Mouse (Mus musculus) limb, embryonic 15.5 days (tissue): ENCODE measurements at regions not wholly inside any gene's neighbourhood (a gene's known extent, or its start where the extent isn't known, plus 50 kb on each side); places are given as distances from the start of the nearest gene placed in this dataset.

Source experiments
- ATAC-seq: fragments of 200-750 bp; cut with Nextera tagmentation; 2 replicates; pipeline ENCODE4 v1.8.0; 2017; ENCODE audit warnings: low read depth, moderate TSS enrichment; ENCODE audit not compliant: insufficient number of reproducible peaks, low FRiP score, low TSS enrichment
- H3K27ac ChIP-seq: fragments of 300-500 bp; sonication (generic); 2 replicates; pipeline ENCODE4 v1.5.1; 2015; ENCODE audit warnings: moderate library complexity, mild to moderate bottlenecking, inconsistent platforms
- H3K27me3 ChIP-seq: fragments of 300-500 bp; sonication (generic); 2 replicates; pipeline ENCODE4 v1.6.1; 2015; ENCODE audit warnings: inconsistent platforms
- H3K36me3 ChIP-seq: fragments of 300-500 bp; sonication (generic); 2 replicates; pipeline ENCODE4 v1.6.1; 2015; ENCODE audit warnings: inconsistent platforms
- H3K4me1 ChIP-seq: fragments of 300-500 bp; sonication (generic); 2 replicates; pipeline ENCODE4 v1.6.1; 2015; ENCODE audit warnings: inconsistent platforms
- H3K4me2 ChIP-seq: fragments of 300-500 bp; sonication (generic); 2 replicates; pipeline ENCODE4 v1.6.1; 2015; ENCODE audit warnings: mild to moderate bottlenecking, inconsistent platforms
- H3K4me3 ChIP-seq: fragments of 300-500 bp; sonication (generic); 2 replicates; pipeline ENCODE4 v1.5.1; 2015; ENCODE audit warnings: mild to moderate bottlenecking, inconsistent platforms
- H3K9ac ChIP-seq: fragments of 300-500 bp; sonication (generic); 2 replicates; pipeline ENCODE4 v1.6.1; 2015; ENCODE audit warnings: inconsistent platforms
- H3K9me3 ChIP-seq: fragments of 300-500 bp; sonication (generic); 2 replicates; pipeline ENCODE4 v1.6.1; 2016; ENCODE audit warnings: inconsistent platforms
- WGBS: fragments of 180-500 bp; shearing (Covaris S2); methylation state at CpG from one replicate; pipeline ENCODE4 v1.1.7; 2015; 5-methylcytosine and 5-hydroxymethylcytosine counted together

- ATAC-seq = no peak
- no peaks in the 10 kb centered on the region for H3K36me3 ChIP-seq
- H3K4me3 ChIP-seq = no peak overlapping the region
- 33% methylated on average over 6 of the region's 6 CpGs for WGBS
- no peak overlapping the region for H3K9ac ChIP-seq
- peaks cover 37% of the 10 kb centered on the region for H3K4me1 ChIP-seq
- H3K27me3 ChIP-seq = no peaks in the 10 kb centered on the region
- H3K27ac ChIP-seq = peak overlapping the region; percentile 24; the same call in 1 of the 2 replicates
- H3K9me3 ChIP-seq = no peaks in the 10 kb centered on the region
- no peak overlapping the region for H3K4me2 ChIP-seq
Observed at GRCm38 (mm10) chr4:53318181-53318580, 122.0 kb upstream of the Slc44a1 start.

GRCm38 (mm10) chr4:53317453-53317824 lies 122.8 kb upstream of the Slc44a1 start:
- ATAC-seq = no peak
- Histone ChIP-seq H3K27me3 (no peaks in the 10 kb centered on the region), H3K27ac (no peak overlapping the region), H3K4me2 (no peak overlapping the region), H3K4me1 (peaks cover 37% of the 10 kb centered on the region), H3K9me3 (no peaks in the 10 kb centered on the region), H3K36me3 (no peaks in the 10 kb centered on the region), H3K4me3 (no peak overlapping the region), H3K9ac (no peak overlapping the region)
- 66% methylated on average over 7 of the region's 7 CpGs for WGBS

- no peak overlapping the region for H3K27ac ChIP-seq
- WGBS = 59% methylated on average over 14 of the region's 14 CpGs
- no peaks in the 10 kb centered on the region for H3K9me3 ChIP-seq
- H3K9ac ChIP-seq = no peak overlapping the region
- no peak for ATAC-seq
- H3K4me1 ChIP-seq = peaks cover 37% of the 10 kb centered on the region
- H3K36me3 ChIP-seq = no peaks in the 10 kb centered on the region
- H3K4me2 ChIP-seq = no peak overlapping the region
- no peaks in the 10 kb centered on the region for H3K27me3 ChIP-seq
- no peak overlapping the region for H3K4me3 ChIP-seq
Observed at GRCm38 (mm10) chr4:53316796-53317452, 123.3 kb upstream of the Slc44a1 start.

DNA sequence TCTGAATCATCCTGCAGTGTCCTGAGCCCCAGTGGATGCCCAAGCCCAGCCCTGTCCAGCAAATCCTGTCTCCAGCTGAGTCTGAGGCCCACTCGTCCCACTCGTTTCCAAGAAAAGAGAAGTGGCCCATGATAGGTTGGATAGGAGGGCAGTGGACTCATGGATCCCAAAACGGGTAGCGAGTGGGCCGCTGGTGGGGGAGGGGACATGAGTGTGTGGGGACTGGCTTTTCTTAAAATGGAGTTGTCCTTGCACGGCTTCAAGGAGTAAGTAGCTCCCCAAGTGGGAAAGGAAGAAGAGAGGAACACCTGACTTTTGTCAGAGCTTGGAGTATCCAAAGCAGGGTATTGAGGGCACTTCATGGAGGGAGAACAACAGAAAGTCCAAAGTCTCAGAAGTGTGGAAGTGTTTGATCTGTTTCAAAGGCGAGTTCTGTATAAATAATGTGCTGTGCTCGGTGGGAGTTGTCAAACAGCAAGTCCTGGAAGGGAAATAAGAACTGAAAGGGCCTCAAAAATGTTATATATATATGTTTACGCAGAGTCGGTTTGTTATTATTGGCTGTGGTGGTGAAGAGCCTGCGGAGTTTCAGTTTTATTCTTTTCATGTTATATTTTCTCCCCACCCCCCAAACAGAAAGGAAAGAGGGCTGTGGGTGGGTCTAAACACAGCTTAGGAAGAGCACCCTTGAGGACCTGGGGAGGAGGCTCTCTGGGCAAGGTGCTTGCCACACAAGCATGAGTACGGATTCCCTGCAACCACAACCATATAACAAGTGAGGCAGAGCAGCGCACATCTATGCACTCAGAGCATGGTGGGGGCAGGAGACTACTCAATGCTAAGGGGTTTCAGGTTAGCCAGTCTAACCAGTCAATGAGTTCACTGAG lies 124.1 kb upstream of the Slc44a1 start:
- H3K4me3 ChIP-seq = no peak overlapping the region
- H3K27ac ChIP-seq = peak overlapping the region; percentile 61
- H3K9me3 ChIP-seq = no peaks in the 10 kb centered on the region
- 64% methylated on average over 13 of the region's 13 CpGs for WGBS
- H3K27me3 ChIP-seq = no peaks in the 10 kb centered on the region
- no peak; the same call in 1 of the 2 replicates for ATAC-seq
- no peak overlapping the region for H3K9ac ChIP-seq
- no peak overlapping the region for H3K4me2 ChIP-seq
- H3K4me1 ChIP-seq = peaks cover 35% of the 10 kb centered on the region
- no peaks in the 10 kb centered on the region for H3K36me3 ChIP-seq

DNA sequence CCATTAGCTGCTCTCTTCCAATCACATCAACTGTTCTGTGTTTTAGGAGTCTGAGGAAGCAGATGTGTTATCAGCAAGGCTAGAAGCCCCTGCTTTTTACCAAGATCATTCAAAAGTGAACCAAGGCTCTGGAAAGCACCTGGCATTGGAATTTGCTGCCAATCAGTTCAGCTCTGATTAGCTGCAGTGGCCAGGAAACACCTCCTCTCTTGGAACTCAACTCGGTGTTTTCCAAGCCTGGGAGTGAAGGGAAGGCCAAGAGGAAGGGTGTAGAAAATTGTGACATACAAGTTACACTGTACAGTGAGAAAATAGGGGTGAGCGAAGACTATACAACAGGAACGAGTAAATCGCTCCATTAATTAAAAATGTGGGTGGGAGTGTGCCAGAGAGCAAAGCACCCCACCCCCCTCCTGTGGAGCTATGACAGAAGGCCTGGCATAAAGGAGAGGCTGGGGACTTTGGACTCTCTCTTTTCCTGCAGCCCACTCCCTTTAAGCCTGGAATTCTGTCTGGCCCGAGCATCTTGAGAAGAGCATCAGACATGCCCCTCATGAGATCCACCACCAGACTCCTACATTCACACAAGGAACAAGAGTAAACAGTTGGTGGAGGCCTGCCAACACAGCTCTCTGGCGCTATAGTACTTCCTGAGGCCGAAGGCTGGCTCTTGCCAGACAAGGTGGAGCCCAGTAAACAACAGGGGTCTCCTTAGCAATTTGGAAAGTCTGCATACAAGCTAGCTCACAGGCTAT lies 124.9 kb upstream of the Slc44a1 start:
- H3K9ac ChIP-seq = no peak overlapping the region
- H3K9me3 ChIP-seq = no peaks in the 10 kb centered on the region
- H3K4me3 ChIP-seq = no peak overlapping the region
- H3K27me3 ChIP-seq = no peaks in the 10 kb centered on the region
- ATAC-seq = peak; percentile 53; the same call in 1 of the 2 replicates
- H3K27ac ChIP-seq = peak overlapping the region; percentile 61
- H3K36me3 ChIP-seq = no peaks in the 10 kb centered on the region
- peaks cover 35% of the 10 kb centered on the region for H3K4me1 ChIP-seq
- 50% methylated on average over 7 of the region's 7 CpGs for WGBS
- H3K4me2 ChIP-seq = no peak overlapping the region

GRCm38 (mm10) chr4:53314076-53314475 lies 126.1 kb upstream of the Slc44a1 start:
- Histone ChIP-seq H3K27ac (no peak overlapping the region), H3K4me2 (no peak overlapping the region), H3K4me3 (no peak overlapping the region), H3K4me1 (peaks cover 35% of the 10 kb centered on the region), H3K36me3 (no peaks in the 10 kb centered on the region), H3K9me3 (no peaks in the 10 kb centered on the region), H3K9ac (no peak overlapping the region), H3K27me3 (no peaks in the 10 kb centered on the region)
- 70% methylated on average over 8 of the region's 8 CpGs for WGBS
- no peak for ATAC-seq

DNA sequence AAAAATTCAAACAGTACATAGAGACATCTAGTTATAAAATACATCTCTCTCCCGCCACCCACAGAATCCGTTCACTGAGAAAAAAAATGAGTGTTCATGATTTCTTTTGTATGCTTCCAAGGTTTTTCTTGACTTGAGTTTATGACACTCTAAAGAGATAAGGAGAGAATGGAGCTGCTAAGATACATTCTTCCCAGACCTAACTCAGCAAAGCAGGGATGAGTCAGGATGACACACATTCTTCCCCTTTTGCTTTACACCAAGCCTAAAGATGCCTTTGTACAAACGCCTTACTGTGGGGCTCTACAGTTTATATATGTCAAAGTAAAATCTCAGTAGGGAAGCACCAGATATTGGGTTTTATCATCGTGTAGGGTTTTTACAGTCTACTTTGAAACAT lies 133.1 kb upstream of the Slc44a1 start:
- Histone ChIP-seq H3K27me3 (no peaks in the 10 kb centered on the region), H3K27ac (no peak overlapping the region), H3K36me3 (no peaks in the 10 kb centered on the region), H3K4me3 (no peak overlapping the region), H3K9ac (no peak overlapping the region), H3K9me3 (no peaks in the 10 kb centered on the region), H3K4me1 (0 out of 2 replicates have a peak, but pooled peaks cover 6% of the 10 kb centered on the region), H3K4me2 (no peak overlapping the region)
- 47% methylated on average over 4 of the region's 4 CpGs for WGBS
- no peak for ATAC-seq

GRCm38 (mm10) chr4:53304782-53305385 lies 135.3 kb upstream of the Slc44a1 start:
- H3K36me3 ChIP-seq = no peaks in the 10 kb centered on the region
- 69% methylated on average over 4 of the region's 4 CpGs for WGBS

DNA sequence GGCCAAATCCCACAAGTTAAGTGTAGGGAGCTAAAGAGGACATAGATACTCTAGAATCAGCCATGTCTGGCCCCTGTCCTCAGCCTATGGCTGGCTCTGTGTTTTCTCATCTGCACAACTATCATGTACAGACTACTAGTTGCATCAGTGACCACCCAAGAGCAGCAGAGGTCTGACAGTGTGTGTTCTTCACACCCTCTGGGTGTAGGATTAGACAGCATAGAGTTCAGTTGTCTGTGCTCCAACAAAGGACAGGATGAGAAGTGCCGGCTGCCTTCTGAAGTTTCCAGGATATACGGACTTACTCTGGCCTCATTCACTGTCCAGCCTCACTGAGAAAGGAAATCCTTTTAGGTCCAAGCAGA lies 135.9 kb upstream of the Slc44a1 start:
- WGBS = 52% methylated on average over 2 of the region's 2 CpGs
- H3K4me3 ChIP-seq = no peak overlapping the region
- H3K9ac ChIP-seq = no peak overlapping the region
- 0 out of 2 replicates have a peak, but pooled peaks cover 6% of the 10 kb centered on the region for H3K4me1 ChIP-seq
- H3K4me2 ChIP-seq = no peak overlapping the region
- no peaks in the 10 kb centered on the region for H3K9me3 ChIP-seq
- ATAC-seq = peak; percentile 19; the same call in 1 of the 2 replicates
- H3K27me3 ChIP-seq = no peaks in the 10 kb centered on the region
- H3K27ac ChIP-seq = peak overlapping the region; percentile 62
- H3K36me3 ChIP-seq = no peaks in the 10 kb centered on the region

More at GRCm38 (mm10) chr4:53304782-53305385, 135.3 kb upstream of the Slc44a1 start:
- no peak for ATAC-seq
- Histone ChIP-seq H3K9ac (no peak overlapping the region), H3K27ac (no peak overlapping the region), H3K27me3 (no peaks in the 10 kb centered on the region), H3K9me3 (no peaks in the 10 kb centered on the region), H3K4me2 (no peak overlapping the region), H3K4me3 (no peak overlapping the region), H3K4me1 (0 out of 2 replicates have a peak, but pooled peaks cover 6% of the 10 kb centered on the region)

DNA sequence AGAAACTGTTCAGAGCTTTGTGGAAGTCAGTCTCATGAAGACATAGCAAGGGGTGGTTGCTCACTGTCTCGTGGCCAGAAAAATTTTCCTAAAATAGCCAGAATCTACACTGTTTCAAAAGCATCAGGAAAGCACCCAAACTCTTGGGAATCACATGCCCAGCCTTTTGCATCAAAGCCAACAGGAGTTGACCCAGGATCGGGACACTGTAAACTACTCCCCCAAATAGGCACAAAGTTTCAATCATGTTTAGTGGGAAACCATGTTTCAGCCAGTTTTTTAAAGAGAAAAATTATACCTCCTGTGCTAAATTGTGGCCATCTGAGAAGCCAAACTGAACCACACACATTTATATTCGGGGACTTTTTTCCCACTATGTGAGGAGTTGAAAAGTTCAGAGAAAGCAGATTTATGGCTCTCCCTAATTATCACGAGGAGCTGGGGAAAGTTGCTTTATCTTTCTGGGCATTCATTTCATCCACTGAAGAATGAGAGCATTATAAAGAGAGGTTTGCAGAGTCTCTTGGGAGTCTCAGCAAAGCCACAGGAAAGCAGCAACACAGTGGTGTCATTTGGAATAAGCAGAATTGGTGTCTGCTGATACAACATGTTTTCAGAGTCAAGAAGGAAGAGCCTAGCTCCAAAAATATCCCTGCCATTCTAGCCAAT lies 136.5 kb upstream of the Slc44a1 start:
- no peak overlapping the region for H3K9ac ChIP-seq
- ATAC-seq = peak; percentile 10; the same call in 1 of the 2 replicates
- H3K4me3 ChIP-seq = no peak overlapping the region
- WGBS = 37% methylated on average over 4 of the region's 4 CpGs
- no peaks in the 10 kb centered on the region for H3K9me3 ChIP-seq
- no peaks in the 10 kb centered on the region for H3K27me3 ChIP-seq
- 0 out of 2 replicates have a peak, but pooled peaks cover 6% of the 10 kb centered on the region for H3K4me1 ChIP-seq
- no peaks in the 10 kb centered on the region for H3K36me3 ChIP-seq
- H3K27ac ChIP-seq = peak overlapping the region; percentile 62; the same call in 1 of the 2 replicates
- H3K4me2 ChIP-seq = no peak overlapping the region

GRCm38 (mm10) chr4:53297975-53298374 lies 138.3 kb upstream of the Abca1 start:
- H3K4me2 ChIP-seq = no peak overlapping the region
- no peaks in the 10 kb centered on the region for H3K36me3 ChIP-seq
- H3K4me3 ChIP-seq = no peak overlapping the region
- ATAC-seq = no peak
- no peaks in the 10 kb centered on the region for H3K9me3 ChIP-seq
- H3K9ac ChIP-seq = no peak overlapping the region
- H3K4me1 ChIP-seq = no peaks in the 10 kb centered on the region
- H3K27ac ChIP-seq = no peak overlapping the region
- no peaks in the 10 kb centered on the region for H3K27me3 ChIP-seq
